Mouse (Mus musculus): ENCODE measurements around the gene Dapk1. TPM values are rescaled to one million over a fixed set of nuclear protein-coding genes. Genes with fewer than 3 reads are reported as not detected.

Dapk1 gene
- polyA plus RNA-seq, 1 experiment from 2014 or later: 33.2 TPM

DNA sequence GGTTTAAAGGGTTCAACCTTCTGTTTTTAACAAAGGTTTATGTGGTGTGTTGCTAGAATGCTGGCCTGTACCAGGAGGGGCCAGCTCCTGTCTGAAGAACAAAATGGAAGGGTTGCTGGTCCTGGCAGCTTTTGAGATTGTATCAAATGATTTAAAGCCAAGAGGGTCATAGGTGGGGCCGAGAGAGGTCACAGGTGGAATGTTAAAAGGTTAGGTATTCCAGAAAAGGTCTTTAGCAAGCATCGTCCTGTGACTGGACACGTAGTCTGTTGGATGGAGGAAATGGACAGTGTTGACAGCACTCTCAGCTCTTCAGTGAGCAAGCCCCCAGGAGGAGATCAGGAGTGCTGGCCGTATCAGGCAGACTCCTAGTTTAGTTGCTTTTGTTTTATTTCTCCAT lies 73.7 kb downstream of the Dapk1 start:
- 85% methylated on average over 4 of the region's 4 CpGs for WGBS
- Histone ChIP-seq H3K36me3 (ENCODE audit: control insufficient read depth, insufficient read depth, low read length) (no peaks in the 10 kb centered on the region), H3K27me3 (replicated peaks; ENCODE audit: control insufficient read depth, insufficient read depth, low read length) (no peaks in the 10 kb centered on the region), H3K4me3 (ENCODE audit: low read length) (no peak overlapping the region), H3K9ac (ENCODE audit: low read depth, low read length) (no peak overlapping the region), H3K4me1 (ENCODE audit: control insufficient read depth, insufficient read depth, low read depth, low read length) (peaks cover 7% of the 10 kb centered on the region; the same call in 1 of the 2 replicates), H3K9me3 (ENCODE audit: control insufficient read depth, low read length) (no peaks in the 10 kb centered on the region), H3K4me2 (ENCODE audit: low read length) (no peak overlapping the region), H3K27ac (ENCODE audit: low read depth, low read length) (no peak overlapping the region)
- no peak for ATAC-seq

DNA sequence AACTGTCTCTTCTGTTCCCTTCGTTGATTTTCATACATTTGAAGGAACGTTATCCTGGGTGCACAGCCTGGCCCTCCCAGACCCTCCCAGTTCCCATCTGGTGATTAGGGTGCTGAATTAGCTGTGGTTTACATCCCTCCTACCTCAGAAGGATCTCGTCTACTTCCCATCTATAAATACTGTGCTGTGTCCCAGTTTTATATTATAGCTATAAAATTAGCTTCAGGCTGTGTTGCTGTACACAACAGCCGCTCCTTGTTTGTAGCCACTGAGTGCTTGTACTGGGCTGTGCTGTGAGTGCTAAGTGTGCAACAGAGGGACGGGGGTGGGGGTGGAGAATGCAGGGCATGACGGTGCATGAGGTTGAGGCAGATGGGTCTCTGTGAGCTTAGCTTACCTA lies 77.2 kb downstream of the Dapk1 start:
- Histone ChIP-seq H3K4me1 (ENCODE audit: control insufficient read depth, insufficient read depth, low read depth, low read length) (peaks cover 11% of the 10 kb centered on the region), H3K27me3 (replicated peaks; ENCODE audit: control insufficient read depth, insufficient read depth, low read length) (no peaks in the 10 kb centered on the region), H3K4me2 (ENCODE audit: low read length) (no peak overlapping the region), H3K36me3 (ENCODE audit: control insufficient read depth, insufficient read depth, low read length) (no peaks in the 10 kb centered on the region), H3K4me3 (ENCODE audit: low read length) (no peak overlapping the region), H3K9me3 (ENCODE audit: control insufficient read depth, low read length) (no peaks in the 10 kb centered on the region), H3K27ac (ENCODE audit: low read depth, low read length) (no peak overlapping the region), H3K9ac (ENCODE audit: low read depth, low read length) (no peak overlapping the region)
- ATAC-seq: 0 out of 2 replicates have a peak, but pooled peaks have one; percentile 35
- 72% methylated on average over 6 of the region's 6 CpGs for WGBS

DNA sequence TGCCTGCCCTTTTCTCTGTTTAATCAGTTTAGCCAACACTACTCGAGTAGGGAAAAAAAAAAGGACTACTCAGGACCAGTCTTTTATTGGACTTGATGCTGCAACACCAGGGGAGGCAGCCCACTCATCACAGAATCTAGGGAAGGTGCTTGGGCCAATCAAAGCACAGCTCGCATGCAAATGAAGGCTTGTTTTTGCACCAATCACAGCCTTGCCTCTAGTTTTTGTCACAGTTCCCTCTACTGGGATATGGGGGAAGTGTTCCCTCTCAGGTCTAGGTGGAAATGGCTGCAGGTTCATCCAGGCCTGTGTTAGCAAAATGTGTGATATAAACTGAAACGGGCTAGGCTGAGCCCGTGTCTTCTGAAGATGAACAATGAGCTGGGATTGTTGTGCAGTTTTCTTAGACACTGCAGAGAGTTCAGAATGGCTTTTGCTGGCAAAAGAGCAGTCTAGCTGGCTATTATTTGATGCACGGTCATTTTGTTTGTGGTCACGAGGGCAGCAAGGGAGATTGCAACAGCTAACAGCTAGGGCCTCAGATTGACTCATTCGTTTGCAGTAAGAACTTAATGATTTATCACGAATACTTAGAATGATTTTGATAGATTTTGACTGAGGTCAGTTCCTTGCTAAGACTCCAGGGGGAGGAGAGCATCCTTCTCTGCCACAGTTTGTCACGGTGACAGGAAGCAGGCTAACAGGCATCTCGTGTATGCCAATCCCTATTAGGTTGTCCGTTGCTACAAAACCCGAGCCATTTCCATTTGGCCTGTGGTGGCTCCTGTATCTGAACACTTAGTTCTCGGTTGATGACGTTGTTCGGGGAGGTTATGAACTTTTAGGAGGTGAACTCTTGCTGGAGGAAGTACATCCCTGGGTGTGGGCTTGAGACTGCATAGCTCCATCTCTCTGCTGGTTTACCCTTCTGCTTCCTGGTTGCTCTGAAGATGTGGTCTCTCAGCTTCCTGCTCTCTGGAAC lies 81.3 kb downstream of the Dapk1 start:
- H3K9ac ChIP-seq (ENCODE audit: low read depth, low read length): no peak overlapping the region
- H3K27ac ChIP-seq (ENCODE audit: low read depth, low read length): no peak overlapping the region
- no peaks in the 10 kb centered on the region for H3K9me3 ChIP-seq (ENCODE audit: control insufficient read depth, low read length)
- no peak overlapping the region for H3K4me2 ChIP-seq (ENCODE audit: low read length)
- H3K36me3 ChIP-seq (ENCODE audit: control insufficient read depth, insufficient read depth, low read length): no peaks in the 10 kb centered on the region
- WGBS: 76% methylated on average over 15 of the region's 15 CpGs
- peaks cover 31% of the 10 kb centered on the region for H3K4me1 ChIP-seq (ENCODE audit: control insufficient read depth, insufficient read depth, low read depth, low read length)
- no peaks in the 10 kb centered on the region for H3K27me3 ChIP-seq (replicated peaks; ENCODE audit: control insufficient read depth, insufficient read depth, low read length)
- peak; percentile 7; the same call in 1 of the 2 replicates for ATAC-seq
- no peak overlapping the region for H3K4me3 ChIP-seq (ENCODE audit: low read length)

DNA sequence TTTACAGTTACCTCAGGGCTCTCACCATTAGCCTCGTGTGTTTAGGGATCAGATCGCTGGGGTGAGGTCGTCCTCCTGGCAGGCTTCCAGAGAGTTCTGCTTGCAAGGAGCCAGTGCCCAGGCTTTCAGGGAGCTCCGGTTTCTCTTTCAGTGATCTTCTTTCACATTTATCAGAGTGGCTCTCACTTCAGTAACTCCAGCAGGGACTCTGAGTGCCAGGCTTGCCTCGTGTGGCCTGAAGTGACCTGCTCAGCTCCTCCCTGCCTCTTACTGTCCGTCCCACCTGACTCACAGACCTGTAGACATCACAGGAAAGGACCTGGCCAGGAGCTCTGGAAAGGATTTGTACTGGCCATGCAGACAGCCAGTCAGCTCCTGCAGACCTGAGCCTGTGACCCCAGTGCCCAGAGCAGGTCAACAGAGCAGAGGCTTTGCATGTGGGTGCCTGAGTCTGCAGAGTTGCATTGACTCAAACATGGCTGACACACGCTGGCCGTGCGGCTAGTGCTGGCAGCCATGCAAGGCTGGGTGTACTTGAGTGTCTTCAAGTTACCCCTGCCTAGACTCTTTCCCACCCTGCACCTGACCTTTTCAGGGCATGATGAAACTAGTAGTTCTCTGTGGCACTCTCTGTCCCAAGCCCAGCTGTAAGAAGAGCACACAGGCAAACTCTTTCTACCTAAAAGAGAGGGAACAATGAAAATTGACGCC lies 82.5 kb downstream of the Dapk1 start:
- no peak overlapping the region for H3K9ac ChIP-seq (ENCODE audit: low read depth, low read length)
- no peaks in the 10 kb centered on the region for H3K27me3 ChIP-seq (replicated peaks; ENCODE audit: control insufficient read depth, insufficient read depth, low read length)
- H3K4me3 ChIP-seq (ENCODE audit: low read length): no peak overlapping the region
- H3K4me2 ChIP-seq (ENCODE audit: low read length): no peak overlapping the region
- peaks cover 31% of the 10 kb centered on the region for H3K4me1 ChIP-seq (ENCODE audit: control insufficient read depth, insufficient read depth, low read depth, low read length)
- ATAC-seq: no peak
- 53% methylated on average over 10 of the region's 10 CpGs for WGBS
- 0 out of 2 replicates have a peak overlapping the region, but pooled peaks have one; percentile 10 for H3K27ac ChIP-seq (ENCODE audit: low read depth, low read length)
- H3K9me3 ChIP-seq (ENCODE audit: control insufficient read depth, low read length): no peaks in the 10 kb centered on the region
- no peaks in the 10 kb centered on the region for H3K36me3 ChIP-seq (ENCODE audit: control insufficient read depth, insufficient read depth, low read length)

DNA sequence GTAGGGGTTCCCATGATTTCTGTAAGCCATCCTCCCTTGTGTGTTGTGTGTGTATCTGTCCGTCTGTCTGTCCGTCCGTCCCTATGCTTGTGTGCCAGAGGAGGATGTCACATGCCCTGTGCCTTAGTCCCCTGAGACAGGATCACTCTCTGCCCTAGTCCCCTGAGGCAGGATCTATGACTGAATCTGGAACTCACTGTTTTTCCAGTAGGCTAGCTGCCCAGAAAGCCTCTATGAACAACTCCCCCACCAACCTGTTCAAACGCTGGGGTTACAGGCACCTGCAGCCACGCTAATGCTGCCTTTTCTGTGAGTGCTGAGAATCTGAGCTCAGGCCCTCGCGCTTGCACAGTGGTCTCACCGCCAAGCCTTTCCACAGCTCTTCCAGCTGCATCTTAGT lies 83.1 kb downstream of the Dapk1 start:
- Histone ChIP-seq H3K27me3 (replicated peaks; ENCODE audit: control insufficient read depth, insufficient read depth, low read length) (no peaks in the 10 kb centered on the region), H3K4me2 (ENCODE audit: low read length) (no peak overlapping the region), H3K9me3 (ENCODE audit: control insufficient read depth, low read length) (no peaks in the 10 kb centered on the region), H3K27ac (ENCODE audit: low read depth, low read length) (peak overlapping the region; percentile 58), H3K36me3 (ENCODE audit: control insufficient read depth, insufficient read depth, low read length) (no peaks in the 10 kb centered on the region), H3K9ac (ENCODE audit: low read depth, low read length) (no peak overlapping the region), H3K4me3 (ENCODE audit: low read length) (no peak overlapping the region), H3K4me1 (ENCODE audit: control insufficient read depth, insufficient read depth, low read depth, low read length) (peaks cover 31% of the 10 kb centered on the region)
- WGBS: 68% methylated on average over 8 of the region's 8 CpGs
- ATAC-seq: peak; percentile 7; the same call in 1 of the 2 replicates

DNA sequence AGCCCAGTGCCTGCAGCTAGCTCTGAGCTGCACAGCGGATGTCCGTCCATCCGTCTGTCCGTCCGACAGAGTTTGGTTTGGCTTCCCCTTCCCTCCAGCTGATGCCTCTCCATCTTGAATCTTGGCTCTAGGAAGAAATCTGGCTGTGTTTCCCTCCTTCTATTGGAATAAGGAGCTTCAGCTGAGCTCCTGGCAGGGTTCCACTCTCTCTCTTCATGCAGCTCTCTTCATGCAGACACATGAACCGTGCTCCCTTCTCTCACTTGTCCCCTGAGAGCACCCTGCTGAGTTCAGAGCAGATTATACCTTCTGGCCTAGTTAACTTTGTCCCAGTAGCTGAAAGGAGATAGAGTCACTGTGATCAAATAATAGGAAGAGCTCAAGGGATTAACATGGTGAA lies 83.5 kb downstream of the Dapk1 start:
- 49% methylated on average over 6 of the region's 6 CpGs for WGBS
- Histone ChIP-seq H3K36me3 (ENCODE audit: control insufficient read depth, insufficient read depth, low read length) (no peaks in the 10 kb centered on the region), H3K9ac (ENCODE audit: low read depth, low read length) (no peak overlapping the region), H3K4me1 (ENCODE audit: control insufficient read depth, insufficient read depth, low read depth, low read length) (peaks cover 31% of the 10 kb centered on the region), H3K27ac (ENCODE audit: low read depth, low read length) (peak overlapping the region; percentile 58), H3K4me3 (ENCODE audit: low read length) (no peak overlapping the region), H3K4me2 (ENCODE audit: low read length) (no peak overlapping the region), H3K27me3 (replicated peaks; ENCODE audit: control insufficient read depth, insufficient read depth, low read length) (no peaks in the 10 kb centered on the region), H3K9me3 (ENCODE audit: control insufficient read depth, low read length) (no peaks in the 10 kb centered on the region)
- ATAC-seq: peak; percentile 38

DNA sequence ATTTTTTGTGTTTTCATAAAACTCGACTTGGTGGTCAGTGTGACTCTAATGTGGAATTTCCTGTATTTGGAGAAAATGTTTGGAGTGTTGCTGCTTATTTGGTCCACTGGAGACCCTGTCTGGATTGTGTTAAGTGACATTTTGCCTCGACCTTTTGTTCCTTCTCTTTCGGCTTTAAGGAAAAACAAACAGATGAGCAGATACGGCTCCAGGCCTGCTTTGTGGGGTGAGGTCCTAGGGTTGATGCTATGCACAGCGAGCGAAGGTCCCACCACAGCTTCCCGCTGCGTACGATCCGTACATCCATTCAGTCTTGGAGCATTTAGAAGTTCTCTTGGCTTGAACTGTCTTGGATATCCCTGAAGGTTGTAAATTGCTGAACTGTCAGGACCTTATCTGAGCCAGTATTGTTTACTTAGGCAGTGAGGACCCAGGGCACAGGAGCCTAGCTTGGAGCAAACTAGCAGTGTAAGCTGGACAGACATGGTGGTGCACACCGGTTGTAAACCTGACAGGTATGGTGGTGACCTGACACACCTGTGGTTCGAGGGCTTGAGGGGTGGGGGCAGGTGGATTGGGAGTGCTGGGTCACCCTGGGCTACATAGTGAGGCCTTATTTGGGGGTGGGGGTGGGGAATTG lies 84.4 kb downstream of the Dapk1 start:
- H3K4me1 ChIP-seq (ENCODE audit: control insufficient read depth, insufficient read depth, low read depth, low read length): peaks cover 31% of the 10 kb centered on the region
- H3K36me3 ChIP-seq (ENCODE audit: control insufficient read depth, insufficient read depth, low read length): no peaks in the 10 kb centered on the region
- H3K4me2 ChIP-seq (ENCODE audit: low read length): no peak overlapping the region
- no peak overlapping the region for H3K4me3 ChIP-seq (ENCODE audit: low read length)
- no peaks in the 10 kb centered on the region for H3K27me3 ChIP-seq (replicated peaks; ENCODE audit: control insufficient read depth, insufficient read depth, low read length)
- ATAC-seq: no peak
- 67% methylated on average over 12 of the region's 12 CpGs for WGBS
- H3K27ac ChIP-seq (ENCODE audit: low read depth, low read length): no peak overlapping the region
- no peak overlapping the region for H3K9ac ChIP-seq (ENCODE audit: low read depth, low read length)
- H3K9me3 ChIP-seq (ENCODE audit: control insufficient read depth, low read length): no peaks in the 10 kb centered on the region

DNA sequence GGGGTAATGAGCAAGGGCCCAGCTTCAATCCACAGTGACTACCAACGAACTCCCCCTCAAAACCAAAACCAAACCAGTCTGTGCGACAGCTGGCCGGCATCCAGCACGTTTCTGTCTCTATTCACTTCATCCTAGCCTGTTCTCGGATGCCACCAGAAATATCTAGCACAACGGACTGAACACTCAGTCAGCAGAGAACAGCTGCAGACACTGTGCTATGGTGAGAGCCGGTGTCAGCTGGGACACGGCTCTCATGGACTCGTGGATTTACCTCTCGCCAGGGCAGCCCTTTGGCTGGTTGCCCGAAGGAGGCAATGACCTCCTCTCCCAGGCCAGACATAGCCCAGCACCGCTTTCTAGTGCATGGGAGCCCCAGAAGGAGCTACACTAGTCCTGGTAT lies 85.2 kb downstream of the Dapk1 start:
- Histone ChIP-seq H3K36me3 (ENCODE audit: control insufficient read depth, insufficient read depth, low read length) (no peaks in the 10 kb centered on the region), H3K9ac (ENCODE audit: low read depth, low read length) (no peak overlapping the region), H3K27ac (ENCODE audit: low read depth, low read length) (no peak overlapping the region), H3K9me3 (ENCODE audit: control insufficient read depth, low read length) (no peaks in the 10 kb centered on the region), H3K4me2 (ENCODE audit: low read length) (no peak overlapping the region), H3K4me3 (ENCODE audit: low read length) (no peak overlapping the region), H3K4me1 (ENCODE audit: control insufficient read depth, insufficient read depth, low read depth, low read length) (peaks cover 31% of the 10 kb centered on the region), H3K27me3 (replicated peaks; ENCODE audit: control insufficient read depth, insufficient read depth, low read length) (no peaks in the 10 kb centered on the region)
- WGBS: 53% methylated on average over 12 of the region's 12 CpGs
- no peak for ATAC-seq

DNA sequence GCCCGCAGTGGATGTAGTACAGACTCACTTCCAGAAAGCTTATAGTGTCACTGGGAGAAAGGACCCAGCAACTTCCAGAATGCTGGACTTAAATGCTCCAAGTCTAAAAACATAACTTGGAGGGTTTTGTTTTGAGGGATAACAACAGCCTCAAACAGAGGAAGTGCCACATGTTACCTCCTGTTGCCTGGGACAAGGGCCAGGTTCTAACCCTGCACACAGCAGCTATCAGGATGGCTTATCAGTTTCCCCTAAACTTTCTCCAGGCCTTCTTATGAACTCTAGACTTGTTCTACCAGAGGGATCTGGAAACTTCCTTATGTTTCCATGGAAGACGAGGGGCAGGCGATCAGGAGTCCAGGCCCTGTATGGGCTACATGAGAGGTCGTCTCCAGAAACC lies 85.7 kb downstream of the Dapk1 start:
- H3K4me3 ChIP-seq (ENCODE audit: low read length): no peak overlapping the region
- H3K4me2 ChIP-seq (ENCODE audit: low read length): no peak overlapping the region
- peaks cover 28% of the 10 kb centered on the region for H3K4me1 ChIP-seq (ENCODE audit: control insufficient read depth, insufficient read depth, low read depth, low read length)
- H3K27me3 ChIP-seq (replicated peaks; ENCODE audit: control insufficient read depth, insufficient read depth, low read length): no peaks in the 10 kb centered on the region
- no peaks in the 10 kb centered on the region for H3K9me3 ChIP-seq (ENCODE audit: control insufficient read depth, low read length)
- no peak overlapping the region for H3K9ac ChIP-seq (ENCODE audit: low read depth, low read length)
- 88% methylated on average over 4 of the region's 4 CpGs for WGBS
- H3K27ac ChIP-seq (ENCODE audit: low read depth, low read length): no peak overlapping the region
- no peaks in the 10 kb centered on the region for H3K36me3 ChIP-seq (ENCODE audit: control insufficient read depth, insufficient read depth, low read length)
- ATAC-seq: no peak
